In genomic region chr10:93544172-93544571, GRCm38 (mm10) we compare ENCODE assay signal across 25 mouse cellular contexts. TPM values are rescaled to one million over a fixed set of nuclear protein-coding genes. Genes with fewer than 3 reads are reported as not detected.
"Had no signal": no experiment of that assay in that cellular context is flagged by ENCODE, and none has a peak within 500 bp of the region (broad histone marks: within the 10 kb centered on the region; RNA-seq: fewer than 3 reads in every experiment).

No protein-coding gene starts in this region.

- H3K9me3 ChIP-seq: limb, embryonic 10.5 days; limb, embryonic 13.5 days; liver, embryonic 15.5 days; stomach, embryonic 15.5 days had no signal

- DNase-seq: kidney, adult 18-20 months; kidney, adult 9 months; kidney, postnatal 14 days; kidney, postnatal 4 days; layer of hippocampus, adult 9-11 months; liver; lung, adult 2 months; lung, postnatal 14 days; lung, postnatal 4 days; midbrain, embryonic 14.5 days; right cerebral cortex, postnatal 25 days; spleen, adult 18-20 months; thymus, postnatal 25 days had no signal

- H3K27me3 ChIP-seq: limb, embryonic 13.5 days; stomach, embryonic 15.5 days had no signal

- H3K4me2 ChIP-seq: limb, embryonic 13.5 days; liver, embryonic 15.5 days; midbrain, embryonic 11.5 days; stomach, embryonic 15.5 days had no signal

- H3K36me3 ChIP-seq: limb, embryonic 10.5 days; limb, embryonic 13.5 days; liver, embryonic 15.5 days; stomach, embryonic 15.5 days had no signal

- H3K27ac ChIP-seq: limb, embryonic 10.5 days; limb, embryonic 13.5 days; liver, embryonic 15.5 days; stomach, embryonic 15.5 days had no signal

- H3K9ac ChIP-seq: limb, embryonic 13.5 days; liver, embryonic 15.5 days; stomach, embryonic 15.5 days had no signal

- H3K4me3 ChIP-seq: limb, embryonic 10.5 days; limb, embryonic 13.5 days; liver, embryonic 15.5 days; stomach, embryonic 15.5 days had no signal

RNA-seq across cellular contexts. Expression of gene Ccdc38, which starts 3.7 kb away (rescaled TPM):
- total RNA-seq: layer of hippocampus, adult 18-20 months; layer of hippocampus, postnatal 25 days; left cerebral cortex, adult 18-20 months; left cerebral cortex, postnatal 25 days; megakaryocyte-erythroid progenitor cell, adult 5-6 weeks had no signal

RNA-seq across cellular contexts. Expression of gene Amdhd1, which starts 4.3 kb away (rescaled TPM):
- total RNA-seq: megakaryocyte-erythroid progenitor cell, adult 5-6 weeks; midbrain, postnatal 0 days had no signal
- polyA plus RNA-seq: midbrain, embryonic 14.5 days; neural tube, embryonic 14.5 days had no signal

RNA-seq across cellular contexts. Expression of gene Hal, which starts 55.6 kb away (rescaled TPM):
- total RNA-seq: layer of hippocampus, postnatal 25 days; left cerebral cortex, adult 18-20 months; left cerebral cortex, postnatal 25 days; megakaryocyte-erythroid progenitor cell, adult 5-6 weeks had no signal
- polyA plus RNA-seq: midbrain, embryonic 11.5 days; midbrain, embryonic 14.5 days had no signal
